Mouse (Mus musculus) urinary bladder, adult 2 months (tissue): ENCODE data around the gene Neurl2. TPM values are rescaled to one million over a fixed set of nuclear protein-coding genes. Genes with fewer than 3 reads are reported as not detected.
"Not testable (repeated sequence)": the region's sequence is repeated elsewhere in the genome, so short reads cannot be mapped to it uniquely, and the experiment has no call there.

Source experiments
- DNase-seq: peaks from one replicate; pipeline ENCODE4 v3.0.0; 2022; ENCODE audit warnings: low spot score
- polyA plus RNA-seq: library from polyadenylated mRNA; depleted of rRNA; stranded (reverse); fragments of >200 nt; gene quantifications from 2 replicates; pipeline ENCODE4 v1.2.3, GENCODE M21; 2012

Neurl2 gene
- polyA plus RNA-seq, 1 experiment, result 12.5 TPM

- DNase-seq, result no peak
Observed at GRCm38 (mm10) chr2:164817206-164817605, 16.1 kb downstream of the Neurl2 start.

- no peak for DNase-seq
Observed at GRCm38 (mm10) chr2:164815821-164816220, 17.4 kb downstream of the Neurl2 start.

GRCm38 (mm10) chr2:164815348-164815747, 17.9 kb downstream of the Neurl2 start:
- DNase-seq, result no peak

GRCm38 (mm10) chr2:164813557-164813956, 19.7 kb downstream of the Neurl2 start:
- DNase-seq, result no peak

- DNase-seq, result no peak
Observed at GRCm38 (mm10) chr2:164806614-164807013, 26.6 kb downstream of the Neurl2 start.

- no peak for DNase-seq
Observed at GRCm38 (mm10) chr2:164805332-164805718, 27.9 kb downstream of the Neurl2 start.

- peak; percentile 90 for DNase-seq
Observed at GRCm38 (mm10) chr2:164804533-164805331, 28.5 kb downstream of the Neurl2 start, which contains the start of the genes Acot8 and Zswim3. Acot8 (minus strand) TSS chr2:164804882. Zswim3 (plus strand) TSS chr2:164805098.

GRCm38 (mm10) chr2:164803921-164804313, 29.3 kb downstream of the Neurl2 start:
- no peak for DNase-seq

- no peak for DNase-seq
Observed at GRCm38 (mm10) chr2:164803201-164803920, 29.9 kb downstream of the Neurl2 start.

- no peak for DNase-seq
Observed at GRCm38 (mm10) chr2:164800252-164801004, 32.8 kb downstream of the Neurl2 start.

GRCm38 (mm10) chr2:164798554-164798953, 34.7 kb downstream of the Neurl2 start:
- not testable (repeated sequence) for DNase-seq

- DNase-seq, result no peak
Observed at GRCm38 (mm10) chr2:164795868-164796267, 37.4 kb downstream of the Neurl2 start.

GRCm38 (mm10) chr2:164794293-164794692, 39.0 kb downstream of the Neurl2 start:
- DNase-seq, result no peak

GRCm38 (mm10) chr2:164793772-164794171, 39.5 kb downstream of the Neurl2 start:
- DNase-seq, result no peak

GRCm38 (mm10) chr2:164793236-164793635, 40.0 kb downstream of the Neurl2 start:
- DNase-seq, result no peak

- DNase-seq, result no peak
Observed at GRCm38 (mm10) chr2:164792400-164793190, 40.7 kb downstream of the Neurl2 start.

- no peak for DNase-seq
Observed at GRCm38 (mm10) chr2:164791841-164792261, 41.4 kb downstream of the Neurl2 start.

- no peak for DNase-seq
Observed at GRCm38 (mm10) chr2:164790451-164790850, 42.8 kb downstream of the Neurl2 start.

GRCm38 (mm10) chr2:164788411-164788810, 44.8 kb downstream of the Neurl2 start:
- DNase-seq, result no peak

- no peak for DNase-seq
Observed at GRCm38 (mm10) chr2:164787779-164788178, 45.5 kb downstream of the Neurl2 start.

GRCm38 (mm10) chr2:164787032-164787431, 46.2 kb downstream of the Neurl2 start:
- DNase-seq, result no peak
